Mouse (Mus musculus): ENCODE results near the gene Gm11634.
"Not testable (repeated sequence)": the region's sequence is repeated elsewhere in the genome, so short reads cannot be mapped to it uniquely, and the experiment has no call there.

Gm11634 gene

DNA sequence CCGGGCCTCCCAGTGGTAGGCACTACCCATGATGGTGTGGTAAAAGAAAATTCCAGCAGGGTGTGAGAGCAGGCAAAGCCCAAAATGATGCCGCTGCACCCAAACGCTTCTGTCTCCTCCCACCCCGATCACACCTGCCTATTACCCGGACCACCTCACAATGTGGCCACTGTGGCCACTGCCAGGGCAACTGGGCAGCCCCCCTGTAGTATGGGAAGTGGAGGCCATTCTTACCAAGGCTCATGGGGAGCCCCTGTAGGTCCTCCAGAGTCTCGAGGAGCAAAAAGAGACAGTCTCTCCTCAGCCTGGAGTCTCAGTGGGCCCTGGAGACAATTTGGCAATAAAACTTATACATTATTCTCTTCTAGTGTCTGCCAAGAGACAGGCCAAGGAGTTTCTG is at the start of gene Gm11634:
TSS of gene Gm11634 (minus strand) at position 101 of the 400 bp plus-strand sequence.
- no peak for DNase-seq

GRCm38 (mm10) chr11:101647093-101647492 is 48.0 kb upstream of the Gm11634 start:
- not testable (repeated sequence) for DNase-seq

- not testable (repeated sequence) for DNase-seq
Observed at GRCm38 (mm10) chr11:101646283-101646794, 47.3 kb upstream of the Gm11634 start.

- DNase-seq = peak; percentile 79 to 81
Observed at GRCm38 (mm10) chr11:101645411-101646282, 46.6 kb upstream of the Gm11634 start.

GRCm38 (mm10) chr11:101645043-101645410 is 46.0 kb upstream of the Gm11634 start:
- DNase-seq = not testable (repeated sequence)

- no peak for DNase-seq
Observed at GRCm38 (mm10) chr11:101644591-101644990, 45.5 kb upstream of the Gm11634 start.

- no peak for DNase-seq
Observed at GRCm38 (mm10) chr11:101642931-101643330, 43.9 kb upstream of the Gm11634 start.

- peak; percentile 47 to 54 for DNase-seq
Observed at GRCm38 (mm10) chr11:101641710-101642642, 42.9 kb upstream of the Gm11634 start.

- DNase-seq = peak; percentile 87 to 89
Observed at GRCm38 (mm10) chr11:101640857-101641709, 42.0 kb upstream of the Gm11634 start.

DNA sequence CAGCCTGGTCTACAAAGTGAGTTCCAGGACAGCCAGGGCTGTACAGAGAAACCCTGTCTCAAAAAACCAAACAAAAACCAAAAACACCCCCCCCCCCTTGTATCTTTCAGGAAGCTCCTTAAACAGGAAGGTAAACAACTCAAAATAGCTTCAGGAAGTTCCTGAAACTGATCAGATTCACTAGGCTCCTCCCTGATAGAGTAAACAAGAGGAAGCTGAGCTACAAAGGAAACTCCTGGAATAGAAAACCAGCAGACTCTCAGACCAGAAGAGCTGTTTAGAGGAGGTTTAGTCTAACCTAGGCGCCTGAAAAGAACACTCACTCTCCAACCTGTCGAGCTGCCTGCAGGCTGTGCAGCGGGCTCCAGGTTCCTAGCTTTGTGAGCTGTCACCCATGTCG is 40.7 kb upstream of the Gm11634 start:
- no peak for DNase-seq

DNA sequence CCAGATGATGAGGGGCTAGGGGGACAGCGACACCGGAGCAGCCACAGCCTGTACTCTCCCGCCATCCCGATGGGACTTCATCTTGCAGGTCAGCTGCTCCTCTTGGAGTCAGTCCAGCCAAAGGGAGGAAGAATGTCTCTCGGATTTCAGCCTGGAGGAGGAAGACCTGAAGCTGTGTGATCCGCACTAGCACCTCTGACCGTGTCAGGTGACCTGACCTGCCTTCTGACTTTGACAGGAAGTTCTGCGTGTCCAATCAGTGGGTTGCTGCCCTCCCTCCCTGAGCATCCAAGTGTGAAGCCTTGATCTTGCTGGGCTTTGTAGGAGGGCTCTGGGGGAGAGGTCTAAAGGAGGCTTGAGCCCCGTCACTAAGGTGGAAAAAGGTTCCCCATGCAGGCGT is 36.6 kb upstream of the Gm11634 start:
- DNase-seq = no peak

- DNase-seq = not testable (repeated sequence)
Observed at GRCm38 (mm10) chr11:101628733-101629417, 29.8 kb upstream of the Gm11634 start.

DNA sequence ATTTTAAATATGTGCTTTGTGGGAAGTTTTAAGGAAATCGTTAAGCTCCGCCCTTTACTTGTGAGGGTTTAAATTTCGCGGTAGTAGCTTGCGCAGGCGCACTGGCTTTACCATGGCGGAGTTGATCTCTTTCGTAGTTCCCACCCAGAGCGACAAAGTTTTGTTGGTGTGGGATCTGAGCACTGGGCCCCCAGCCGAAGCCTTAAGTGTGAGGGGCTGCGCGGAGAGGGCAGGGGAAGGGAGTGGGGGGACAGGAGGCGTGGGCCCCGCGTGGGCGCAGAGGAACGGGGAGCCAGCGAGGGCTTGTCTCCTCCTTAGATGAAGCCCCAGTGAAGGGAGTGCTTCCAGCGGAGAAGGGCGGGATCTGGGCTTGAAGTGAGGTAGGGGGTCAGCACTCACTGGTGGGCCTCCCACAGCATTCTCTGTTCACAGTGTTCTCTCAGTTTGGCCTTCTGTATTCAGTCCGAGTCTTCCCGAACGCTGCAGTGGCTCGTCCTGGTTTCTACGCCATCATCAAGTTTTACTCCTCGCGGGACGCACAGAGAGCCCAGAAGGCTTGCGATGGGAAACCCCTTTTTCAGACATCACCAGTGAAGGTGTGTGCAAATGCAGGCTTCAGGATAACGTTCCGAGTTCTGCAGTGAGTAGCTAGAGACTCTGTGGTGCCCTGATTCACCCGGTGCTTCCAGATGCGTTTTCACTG is 29.0 kb upstream of the Gm11634 start:
- peak; percentile 84 to 88 for DNase-seq

DNA sequence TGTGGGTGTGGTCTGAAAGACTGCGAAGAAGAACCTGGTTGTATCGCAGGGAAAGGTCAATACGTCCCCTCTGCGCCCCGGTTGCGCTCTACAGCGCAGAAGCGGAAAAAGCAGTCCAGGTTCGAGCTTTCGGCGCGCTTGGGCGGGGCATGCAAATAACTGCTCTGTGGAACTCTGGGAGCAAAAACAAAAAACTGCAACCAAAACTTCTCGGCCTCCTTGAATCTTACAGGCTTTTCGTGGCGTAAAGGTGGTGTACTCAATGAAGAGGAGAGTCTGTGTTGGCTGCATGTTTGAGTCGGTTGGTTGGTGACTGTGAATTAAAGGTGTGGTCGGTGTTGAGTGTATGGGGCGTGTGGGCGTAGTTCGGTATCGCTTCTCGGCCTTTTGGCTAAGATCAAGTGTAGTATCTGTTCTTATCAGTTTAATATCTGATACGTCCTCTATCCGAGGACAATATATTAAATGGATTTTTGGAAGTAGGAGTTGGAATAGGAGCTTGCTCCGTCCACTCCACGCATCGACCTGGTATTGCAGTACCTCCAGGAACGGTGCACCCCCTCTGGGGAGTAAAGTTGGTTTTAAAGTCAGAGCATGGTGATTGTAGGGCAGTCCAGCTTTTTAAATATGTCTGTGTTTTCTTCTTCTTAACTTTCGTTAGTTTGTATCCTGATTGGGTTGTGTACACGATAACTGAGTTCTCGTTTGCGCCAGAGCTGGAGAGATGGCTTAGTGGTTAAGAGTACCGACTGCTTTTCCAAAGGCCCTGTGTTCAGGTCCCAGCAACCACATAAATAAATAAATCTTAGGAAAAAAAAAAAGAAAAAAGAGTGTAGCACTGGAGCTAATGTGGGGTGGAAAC is 28.2 kb upstream of the Gm11634 start, which contains the start of gene Rdm1:
TSS of gene Rdm1 (plus strand) at position 201 of the 862 bp plus-strand sequence.
- peak; percentile 83 to 89 for DNase-seq

DNA sequence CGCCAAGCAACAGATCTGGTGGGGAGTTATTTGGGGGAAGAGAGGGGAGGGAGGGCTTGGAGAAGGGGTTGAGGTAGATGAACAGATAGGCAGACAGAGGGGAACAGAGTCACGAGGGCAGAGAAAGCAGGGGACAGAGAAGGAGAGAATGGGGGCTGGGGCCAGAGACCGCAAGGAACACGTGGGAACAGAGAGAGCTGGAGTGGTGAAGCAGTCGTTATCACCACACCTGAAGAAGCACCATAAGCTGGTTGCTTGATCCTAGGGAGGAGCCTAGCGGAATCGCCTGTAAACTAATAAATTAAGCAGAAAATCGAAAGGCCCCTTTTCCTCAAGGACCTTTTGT is 27.6 kb upstream of the Gm11634 start:
- no peak for DNase-seq

- not testable (repeated sequence) for DNase-seq
Observed at GRCm38 (mm10) chr11:101620022-101620655, 21.1 kb upstream of the Gm11634 start.

DNA sequence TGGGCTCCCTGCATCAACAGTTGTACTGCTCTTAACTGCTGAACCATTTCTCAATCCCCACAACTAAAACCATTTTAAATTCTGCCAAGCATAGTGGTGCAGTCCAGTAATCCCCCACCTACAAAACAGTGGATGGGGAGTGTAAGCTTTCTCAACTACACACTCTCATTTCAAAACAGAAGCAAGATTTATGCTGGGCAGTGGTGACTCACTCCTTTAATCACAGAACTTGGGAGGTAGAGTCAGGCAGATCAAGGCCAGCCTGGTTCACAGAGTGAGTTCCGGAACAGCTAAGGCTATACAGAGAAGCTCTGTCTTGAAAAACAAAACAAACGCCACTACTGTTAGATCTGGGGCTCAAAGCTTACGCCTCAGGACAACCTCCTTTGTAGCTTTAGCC is 19.5 kb upstream of the Gm11634 start:
- no peak for DNase-seq

DNA sequence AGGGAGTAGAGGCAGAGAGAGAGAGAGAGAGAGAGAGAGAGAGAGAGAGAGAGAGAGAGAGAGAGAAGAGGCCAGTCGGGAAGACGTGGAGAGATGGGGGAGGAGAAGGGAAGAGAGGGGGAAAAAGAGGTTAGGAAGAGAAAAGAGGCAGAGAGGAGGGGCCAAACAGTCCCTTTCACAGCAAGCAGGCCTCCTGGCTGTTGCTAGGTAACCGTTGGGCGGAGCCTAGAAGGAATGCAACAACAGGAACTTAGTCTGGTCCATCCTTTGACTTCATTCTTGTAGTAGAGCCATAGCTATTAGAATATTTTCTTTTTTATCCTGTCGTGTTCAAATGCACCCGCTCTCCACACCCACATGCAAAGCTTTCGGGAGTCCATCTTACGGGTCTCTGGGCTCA is 18.8 kb upstream of the Gm11634 start:
- DNase-seq = no peak
